Mouse (Mus musculus) liver, embryonic 13.5 days (tissue): ENCODE results near the gene Spty2d1. TPM values are rescaled to one million over a fixed set of nuclear protein-coding genes. Genes with fewer than 3 reads are reported as not detected.
"Not testable (repeated sequence)": the region's sequence is repeated elsewhere in the genome, so short reads cannot be mapped to it uniquely, and the experiment has no call there.

Experiments used
- ATAC-seq: fragments of 200-750 bp; cut with Nextera tagmentation; 2 replicates; pipeline ENCODE4 v1.8.0; 2017; ENCODE audit warnings: low read depth, mild to moderate bottlenecking, moderate number of reproducible peaks, moderate library complexity
- DNase-seq: peaks from one replicate; pipeline ENCODE4 v3.0.0; 2022
- H3K27ac ChIP-seq: fragments of 300-500 bp; sonication (generic); 2 replicates; pipeline ENCODE4 v1.5.1; 2015; ENCODE audit warnings: moderate library complexity, mild to moderate bottlenecking, inconsistent platforms
- H3K27me3 ChIP-seq: fragments of 300-500 bp; sonication (generic); 2 replicates; pipeline ENCODE4 v1.6.1; 2015; ENCODE audit warnings: mild to moderate bottlenecking, inconsistent platforms
- H3K36me3 ChIP-seq: fragments of 300-500 bp; sonication (generic); 2 replicates; pipeline ENCODE4 v1.6.1; 2015; ENCODE audit warnings: mild to moderate bottlenecking, inconsistent platforms
- H3K4me1 ChIP-seq: fragments of 300-500 bp; sonication (generic); replicated peaks from 2 replicates; pipeline ENCODE4 v1.6.1; 2015; ENCODE audit warnings: inconsistent platforms
- H3K4me2 ChIP-seq: fragments of 300-500 bp; sonication (generic); 2 replicates; pipeline ENCODE4 v1.6.1; 2015; ENCODE audit warnings: inconsistent platforms, mild to moderate bottlenecking, moderate library complexity
- H3K4me3 ChIP-seq: fragments of 300-500 bp; sonication (generic); replicated peaks from 2 replicates; pipeline ENCODE4 v1.5.1; 2015; ENCODE audit warnings: mild to moderate bottlenecking, inconsistent platforms
- H3K9ac ChIP-seq: fragments of 300-500 bp; sonication (generic); 2 replicates; pipeline ENCODE4 v1.6.1; 2015; ENCODE audit warnings: mild to moderate bottlenecking, inconsistent platforms
- H3K9me3 ChIP-seq: fragments of 300-500 bp; sonication (generic); replicated peaks from 2 replicates; pipeline ENCODE4 v1.6.1; 2016; ENCODE audit warnings: inconsistent platforms
- WGBS: fragments of 180-500 bp; shearing (Covaris S2); methylation state at CpG from one replicate; pipeline ENCODE4 v1.1.7; 2015; ENCODE audit not compliant: insufficient replicate concordance; 5-methylcytosine and 5-hydroxymethylcytosine counted together
- polyA plus RNA-seq: library from polyadenylated mRNA; unstranded; fragments of >200 nt; fragmentation: Nextera tagmentation; extraction: Ambion mirVana; gene quantifications from 2 replicates; pipeline ENCODE4 v1.2.1, GENCODE M21; 2015

Gene Spty2d1
- polyA plus RNA-seq, 1 experiment from 2014 or later = 10.6 TPM

DNA sequence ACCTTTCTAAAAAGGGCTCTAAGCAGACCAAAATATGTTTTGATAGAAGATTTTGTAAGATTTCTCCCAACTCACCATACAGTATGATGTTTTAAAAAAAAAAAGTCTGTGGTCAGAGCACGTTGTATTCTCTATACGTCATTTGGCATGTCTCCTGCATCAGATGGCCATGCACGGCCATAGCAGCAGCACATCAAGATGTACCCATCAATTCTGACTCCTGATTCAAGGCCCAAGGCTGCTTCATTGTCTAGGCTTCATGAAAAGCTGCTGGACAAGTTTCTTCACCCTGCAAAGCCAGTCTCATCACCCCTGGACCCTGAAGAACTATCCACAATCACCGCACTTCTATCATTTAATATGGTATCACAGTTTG, 6.3 kb downstream of the Spty2d1 start:
- Histone ChIP-seq H3K9me3 (no peaks in the 10 kb centered on the region), H3K4me3 (no peak overlapping the region), H3K27ac (no peak overlapping the region), H3K4me1 (peaks cover 94% of the 10 kb centered on the region), H3K9ac (no peak overlapping the region), H3K36me3 (peaks cover 26% of the 10 kb centered on the region), H3K4me2 (no peak overlapping the region), H3K27me3 (no peaks in the 10 kb centered on the region)
- 78% methylated on average over 4 of the region's 4 CpGs for WGBS
- DNase-seq (no peak), ATAC-seq (no peak)

DNA sequence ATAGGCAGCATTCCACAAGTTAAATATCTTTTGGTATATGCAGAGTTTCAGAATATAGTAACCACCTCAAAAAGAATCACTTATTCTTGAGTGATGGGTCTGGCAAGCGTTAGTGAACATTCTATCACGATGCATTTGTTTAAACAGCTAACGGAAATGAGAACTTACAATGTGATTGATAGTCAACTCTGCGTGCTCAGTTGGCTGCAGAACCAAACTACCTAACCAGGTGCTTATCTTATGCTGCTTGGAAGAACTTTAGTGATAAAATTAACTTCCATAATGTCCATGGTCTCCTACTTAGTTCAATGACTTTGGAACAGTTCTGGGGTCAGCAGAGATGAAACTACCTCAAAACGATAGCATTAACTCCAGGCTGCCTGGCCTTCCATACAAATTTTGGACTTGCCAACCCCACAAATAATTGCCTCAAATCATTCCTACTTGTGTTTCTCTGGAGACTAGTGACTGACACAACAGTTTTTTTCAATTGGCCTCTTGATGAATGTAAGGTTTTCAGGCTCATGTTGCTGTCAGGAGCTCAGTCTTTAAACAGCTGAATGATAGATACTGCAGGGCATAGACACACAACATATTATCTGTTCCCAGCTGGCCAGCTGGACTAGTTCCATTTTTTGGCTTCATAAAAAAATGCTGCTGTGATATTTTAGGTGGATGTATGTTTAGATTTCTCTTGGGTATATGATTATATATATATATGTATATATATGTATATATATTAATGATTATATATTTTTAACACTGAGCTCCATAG, 6.9 kb downstream of the Spty2d1 start:
- DNase-seq = no peak
- WGBS = 35% methylated on average over 5 of the region's 5 CpGs
- no peak overlapping the region; the same call in 1 of the 2 replicates for H3K27ac ChIP-seq

DNA sequence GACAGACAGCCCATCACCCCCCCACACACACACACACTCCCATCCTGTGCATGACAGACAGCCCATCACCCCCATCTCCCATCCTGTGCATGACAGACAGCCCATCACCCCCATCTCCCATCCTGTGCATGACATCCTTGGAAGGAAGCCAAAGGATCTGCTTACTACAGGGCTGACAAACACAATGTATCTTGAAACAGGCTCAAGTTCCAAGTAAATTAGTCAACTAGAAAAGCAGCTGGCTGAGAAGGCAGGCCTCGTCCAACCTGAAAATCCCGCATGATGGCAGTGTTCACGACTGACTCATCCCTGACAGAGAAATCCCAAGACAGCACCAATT, 7.6 kb downstream of the Spty2d1 start:
- ATAC-seq = no peak

More for the DNA sequence above, 6.9 kb downstream of the Spty2d1 start:
- Histone ChIP-seq H3K9ac (no peak overlapping the region), H3K27me3 (no peaks in the 10 kb centered on the region), H3K4me3 (no peak overlapping the region), H3K4me1 (peaks cover 94% of the 10 kb centered on the region), H3K4me2 (0 out of 2 replicates have a peak overlapping the region, but pooled peaks have one; percentile 17), H3K36me3 (peaks cover 27% of the 10 kb centered on the region), H3K9me3 (no peaks in the 10 kb centered on the region)
- ATAC-seq = no peak

DNA sequence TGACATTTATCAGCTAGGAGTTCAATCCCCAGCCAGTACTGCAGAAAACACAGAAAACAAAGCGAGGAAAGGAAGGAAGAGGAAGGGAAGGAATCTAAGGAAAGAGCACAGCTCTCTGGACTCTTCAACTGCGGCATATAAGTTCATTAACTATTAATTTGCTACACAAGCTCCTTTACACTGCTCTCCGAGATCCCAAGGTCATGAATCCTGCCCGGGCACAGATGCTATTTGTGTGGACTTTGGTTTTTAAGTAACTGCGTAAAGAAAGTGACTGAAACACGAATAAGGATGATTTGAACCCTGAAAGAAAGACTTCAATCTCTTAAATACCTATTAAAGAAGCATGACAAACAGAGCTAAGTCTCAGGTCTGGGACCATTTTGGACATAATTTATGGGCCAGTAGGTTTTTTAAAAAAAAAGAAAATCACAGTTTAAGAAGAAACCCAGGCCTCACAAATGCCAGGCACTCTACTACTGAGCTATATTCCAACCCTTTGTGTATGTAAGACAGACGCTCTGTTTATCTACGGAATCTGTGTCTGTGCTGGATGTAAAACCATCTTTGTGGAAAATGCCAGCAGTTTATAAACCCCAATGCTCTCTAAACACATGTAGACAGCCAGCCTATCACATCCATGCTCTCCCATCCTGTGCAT, 8.1 kb downstream of the Spty2d1 start:
- ATAC-seq = no peak
- Histone ChIP-seq H3K36me3 (peaks cover 39% of the 10 kb centered on the region), H3K27ac (peak overlapping the region; percentile 87; the same call in 1 of the 2 replicates), H3K9ac (no peak overlapping the region), H3K4me2 (no peak overlapping the region), H3K4me3 (no peak overlapping the region), H3K27me3 (no peaks in the 10 kb centered on the region), H3K4me1 (peaks cover 96% of the 10 kb centered on the region), H3K9me3 (no peaks in the 10 kb centered on the region)
- no peak for DNase-seq
- WGBS = 79% methylated on average over 8 of the region's 8 CpGs

More for the DNA sequence above, 7.6 kb downstream of the Spty2d1 start:
- Histone ChIP-seq H3K27ac (no peak overlapping the region), H3K27me3 (no peaks in the 10 kb centered on the region), H3K9me3 (no peaks in the 10 kb centered on the region), H3K4me1 (peaks cover 96% of the 10 kb centered on the region), H3K36me3 (peaks cover 34% of the 10 kb centered on the region), H3K4me3 (no peak overlapping the region), H3K9ac (no peak overlapping the region), H3K4me2 (no peak overlapping the region)
- WGBS = 80% methylated on average over 3 of the region's 3 CpGs
- DNase-seq = no peak

DNA sequence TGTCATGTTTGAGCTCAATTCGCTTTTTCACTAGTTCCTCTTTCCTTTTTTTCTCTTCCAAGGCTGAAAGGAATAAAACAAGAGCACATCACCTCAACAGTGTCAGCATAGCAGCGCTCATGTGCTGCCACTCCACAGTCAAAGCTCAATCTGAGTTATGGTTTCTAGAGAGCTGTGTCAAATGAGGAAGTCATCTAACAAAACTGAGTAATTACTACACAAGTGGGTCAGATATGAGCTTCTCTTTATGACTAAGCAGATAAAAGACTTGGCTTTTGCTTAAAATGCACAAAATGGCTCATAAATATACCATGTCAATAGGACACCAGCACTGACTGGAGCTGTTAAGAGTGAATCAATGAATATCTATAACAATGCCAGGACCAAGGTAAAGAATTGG, 9.3 kb downstream of the Spty2d1 start:
- H3K4me3 ChIP-seq = no peak overlapping the region
- peaks cover 96% of the 10 kb centered on the region for H3K4me1 ChIP-seq
- WGBS = 79% methylated on average over 2 of the region's 2 CpGs
- no peaks in the 10 kb centered on the region for H3K27me3 ChIP-seq
- no peak overlapping the region for H3K4me2 ChIP-seq
- DNase-seq (no peak), ATAC-seq (no peak)
- H3K9ac ChIP-seq = no peak overlapping the region
- peaks cover 51% of the 10 kb centered on the region for H3K36me3 ChIP-seq
- no peaks in the 10 kb centered on the region for H3K9me3 ChIP-seq
- H3K27ac ChIP-seq = peak overlapping the region; percentile 87

DNA sequence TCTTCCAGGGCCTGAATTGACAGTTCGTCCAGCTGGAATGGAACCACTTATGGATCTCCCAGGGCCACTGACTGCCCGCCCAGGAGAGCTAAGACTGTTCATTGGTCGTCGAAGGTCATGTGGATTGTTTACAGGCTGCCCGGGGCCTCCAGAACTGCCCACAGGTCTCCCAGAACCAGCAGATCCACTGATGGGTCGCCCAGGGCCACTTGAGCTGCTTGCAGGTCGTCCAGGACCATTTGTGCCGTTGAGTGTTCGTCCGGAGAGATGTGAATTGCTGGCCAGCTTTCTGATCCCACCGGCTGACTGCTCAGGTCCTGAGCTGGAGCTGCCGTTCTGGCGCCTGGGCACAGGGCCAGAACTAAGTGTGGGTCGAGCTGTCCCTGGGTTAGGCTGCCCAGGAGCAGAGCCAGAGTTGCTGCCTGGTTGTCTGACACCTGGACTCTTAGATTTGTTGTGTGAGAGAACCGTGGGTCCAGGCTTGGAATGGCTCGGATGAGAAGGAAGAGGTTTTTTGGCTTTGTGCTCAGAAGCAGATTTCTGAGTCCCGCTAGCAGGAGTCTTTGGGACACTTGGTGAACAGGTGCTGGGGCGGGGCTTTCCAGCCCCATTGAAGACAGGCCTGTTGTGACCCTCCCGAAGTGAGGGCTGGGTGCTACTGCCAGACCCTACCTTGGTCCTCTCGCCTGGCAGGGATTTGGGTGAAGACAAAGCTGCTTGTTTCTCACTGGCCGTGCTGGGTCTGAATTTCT, 10.4 kb downstream of the Spty2d1 start:
- H3K4me3 ChIP-seq = 0 out of 2 replicates have a peak overlapping the region, but pooled peaks have one; percentile 1
- peaks cover 86% of the 10 kb centered on the region for H3K4me1 ChIP-seq
- H3K27me3 ChIP-seq = no peaks in the 10 kb centered on the region
- H3K9ac ChIP-seq = peak overlapping the region; percentile 38
- peaks cover 62% of the 10 kb centered on the region for H3K36me3 ChIP-seq
- WGBS = 79% methylated on average over 21 of the region's 21 CpGs
- ATAC-seq = no peak
- no peak for DNase-seq
- peak overlapping the region; percentile 87 for H3K27ac ChIP-seq
- peak overlapping the region; percentile 17; the same call in 1 of the 2 replicates for H3K4me2 ChIP-seq
- H3K9me3 ChIP-seq = no peaks in the 10 kb centered on the region

DNA sequence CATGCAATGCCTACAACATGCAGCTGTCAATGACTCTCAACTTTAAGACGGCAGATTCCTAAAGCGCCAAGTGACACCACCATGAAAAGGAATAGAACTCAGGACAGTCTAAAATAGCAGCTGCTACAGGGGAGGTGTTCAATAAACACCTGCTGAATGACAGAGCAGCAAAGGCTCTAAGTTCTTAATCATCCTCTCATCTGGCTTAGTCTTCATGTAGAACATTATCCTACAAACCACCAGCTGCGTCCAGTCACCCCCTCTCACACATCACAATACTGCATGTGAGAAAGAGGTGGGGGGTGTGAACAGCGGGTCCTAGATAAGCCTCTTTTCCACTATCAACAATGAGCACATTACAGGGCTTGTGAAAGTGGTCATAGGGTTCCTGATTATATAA, 11.2 kb downstream of the Spty2d1 start:
- Histone ChIP-seq H3K4me1 (peaks cover 77% of the 10 kb centered on the region), H3K9ac (peak overlapping the region; percentile 38; the same call in 1 of the 2 replicates), H3K9me3 (no peaks in the 10 kb centered on the region), H3K36me3 (peaks cover 68% of the 10 kb centered on the region), H3K27ac (peak overlapping the region; percentile 87), H3K4me3 (no peak overlapping the region), H3K4me2 (peak overlapping the region; percentile 17), H3K27me3 (no peaks in the 10 kb centered on the region)
- ATAC-seq (peak; percentile 91), DNase-seq (peak; percentile 70)
- WGBS = 41% methylated on average over 4 of the region's 4 CpGs

DNA sequence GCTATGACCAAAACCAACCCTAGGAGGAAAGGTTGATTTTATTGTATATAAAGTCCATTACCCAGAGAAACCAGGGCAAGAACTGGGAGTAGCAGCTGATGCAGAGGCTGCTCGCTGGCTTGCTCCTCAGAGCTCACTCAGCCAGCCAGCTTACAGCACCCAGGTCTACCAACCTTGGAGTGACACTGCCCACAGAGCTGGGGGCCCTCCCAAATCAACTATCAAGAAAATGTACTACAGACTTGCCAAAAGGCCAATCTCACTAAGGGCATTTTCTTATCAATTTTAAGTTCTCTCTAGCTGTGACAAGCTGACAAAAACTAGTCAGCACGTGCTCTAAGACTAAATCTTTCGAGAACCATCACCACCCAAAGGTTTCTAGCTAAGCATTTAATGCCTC, 12.7 kb downstream of the Spty2d1 start:
- peak overlapping the region; percentile 35 for H3K27ac ChIP-seq
- H3K9me3 ChIP-seq = no peaks in the 10 kb centered on the region
- H3K4me3 ChIP-seq = no peak overlapping the region
- peak; percentile 64 for ATAC-seq
- peaks cover 80% of the 10 kb centered on the region for H3K36me3 ChIP-seq
- 35% methylated on average over 3 of the region's 3 CpGs for WGBS
- no peaks in the 10 kb centered on the region for H3K27me3 ChIP-seq
- H3K4me1 ChIP-seq = peaks cover 64% of the 10 kb centered on the region
- DNase-seq = peak; percentile 36
- peak overlapping the region; percentile 4; the same call in 1 of the 2 replicates for H3K9ac ChIP-seq
- no peak overlapping the region for H3K4me2 ChIP-seq

DNA sequence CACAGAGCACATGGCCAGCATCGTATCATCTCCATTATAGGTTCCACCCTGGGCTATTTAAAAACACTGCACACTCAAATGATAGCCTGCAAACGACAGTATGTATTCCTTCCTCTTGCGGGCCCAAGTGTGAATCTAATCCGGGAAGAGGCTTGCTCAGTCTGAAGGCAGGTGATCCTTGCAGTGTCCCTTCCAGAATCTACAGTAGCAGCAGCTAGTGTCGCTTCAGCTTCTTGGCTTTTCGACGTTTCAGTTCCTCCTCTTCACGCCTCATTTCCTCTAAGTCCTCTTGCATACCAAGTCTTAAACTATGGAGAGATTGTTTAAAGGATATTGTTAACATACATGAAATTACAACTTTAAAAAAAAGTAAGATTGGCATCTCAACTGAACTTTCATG, 15.1 kb downstream of the Spty2d1 start:
- ATAC-seq = no peak
- no peak overlapping the region for H3K4me3 ChIP-seq
- peaks cover 71% of the 10 kb centered on the region for H3K36me3 ChIP-seq
- peaks cover 55% of the 10 kb centered on the region for H3K4me1 ChIP-seq
- H3K4me2 ChIP-seq = no peak overlapping the region
- DNase-seq = no peak
- no peak overlapping the region for H3K27ac ChIP-seq
- no peak overlapping the region for H3K9ac ChIP-seq
- 78% methylated on average over 8 of the region's 8 CpGs for WGBS
- no peaks in the 10 kb centered on the region for H3K9me3 ChIP-seq
- no peaks in the 10 kb centered on the region for H3K27me3 ChIP-seq

DNA sequence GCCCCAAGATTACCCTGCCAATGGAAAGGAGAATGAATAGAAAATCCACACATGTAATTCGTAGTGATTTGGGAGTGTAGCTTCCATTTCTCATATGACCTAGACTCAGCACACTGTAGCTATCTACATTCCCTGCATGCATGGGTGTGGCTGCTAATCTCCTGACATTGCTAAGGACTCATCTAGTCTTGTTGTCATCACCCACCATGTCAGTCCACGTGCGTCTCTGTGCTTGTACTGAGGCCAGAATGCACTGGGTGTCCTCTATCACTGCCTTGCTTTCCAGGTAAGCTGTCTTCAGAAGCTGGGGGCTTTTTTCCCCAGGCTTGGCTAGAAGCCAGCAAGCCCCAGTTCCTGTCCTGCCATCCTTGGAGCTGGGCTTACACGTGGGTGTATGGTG, 18.8 kb downstream of the Spty2d1 start:
- not testable (repeated sequence) for H3K4me2 ChIP-seq, H3K9ac ChIP-seq, H3K9me3 ChIP-seq, DNase-seq, H3K27me3 ChIP-seq, H3K4me3 ChIP-seq, H3K27ac ChIP-seq
- Histone ChIP-seq H3K36me3 (peaks cover 39% of the 10 kb centered on the region), H3K4me1 (peaks cover 37% of the 10 kb centered on the region)
- ATAC-seq = peak; percentile 90
- 37% methylated on average over 4 of the region's 4 CpGs for WGBS

DNA sequence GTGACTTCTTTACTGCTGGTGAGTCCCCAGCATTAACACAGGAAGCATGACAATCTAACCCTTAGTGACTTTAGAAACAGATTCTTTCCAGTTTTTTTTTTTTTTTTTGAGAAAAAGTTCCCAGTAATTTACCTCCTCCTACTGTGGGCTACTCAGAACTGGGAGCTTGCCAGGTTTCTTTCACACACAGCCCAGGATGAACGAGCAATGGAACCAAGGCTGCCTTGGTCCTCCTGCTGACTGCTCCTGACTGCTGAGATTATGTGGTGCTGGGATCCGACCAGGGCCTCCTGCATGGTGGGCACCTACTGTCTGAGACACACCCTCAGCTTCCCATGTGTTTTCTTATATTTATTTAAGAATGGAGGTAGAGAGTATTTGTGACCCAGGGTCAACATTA, 21.1 kb downstream of the Spty2d1 start:
- no peaks in the 10 kb centered on the region for H3K9me3 ChIP-seq
- H3K27ac ChIP-seq = no peak overlapping the region
- ATAC-seq (no peak), DNase-seq (no peak)
- peaks cover 33% of the 10 kb centered on the region for H3K4me1 ChIP-seq
- H3K9ac ChIP-seq = no peak overlapping the region
- H3K4me3 ChIP-seq = no peak overlapping the region
- peaks cover 18% of the 10 kb centered on the region for H3K36me3 ChIP-seq
- no peak overlapping the region for H3K4me2 ChIP-seq
- 0 out of 2 replicates have a peak, but pooled peaks cover 6% of the 10 kb centered on the region for H3K27me3 ChIP-seq
- 54% methylated on average over 2 of the region's 2 CpGs for WGBS
